Mouse (Mus musculus) gastrocnemius, postnatal 14 days (tissue): ENCODE data around the gene Nhsl2. TPM values are rescaled to one million over a fixed set of nuclear protein-coding genes. Genes with fewer than 3 reads are reported as not detected.

ENCODE experiments used
- DNase-seq: peaks from one replicate; pipeline ENCODE4 v3.0.0; 2021; ENCODE audit warnings: mixed read lengths
- intact Hi-C: fragments of 180-260 bp; cut with DNase I; formaldehyde crosslinking; loops from one replicate; pipeline ENCODE4 v1.15.1; 2025; ENCODE audit warnings: low total_unique reads
- total RNA-seq, 2 experiments: library from RNA; stranded (reverse); gene quantifications; 2 replicates each; pipeline ENCODE4 v1.2.3; 2021

Nhsl2 gene
- total RNA-seq, 2 experiments from 2014 or later: 3.7 to 5.6 TPM

DNA sequence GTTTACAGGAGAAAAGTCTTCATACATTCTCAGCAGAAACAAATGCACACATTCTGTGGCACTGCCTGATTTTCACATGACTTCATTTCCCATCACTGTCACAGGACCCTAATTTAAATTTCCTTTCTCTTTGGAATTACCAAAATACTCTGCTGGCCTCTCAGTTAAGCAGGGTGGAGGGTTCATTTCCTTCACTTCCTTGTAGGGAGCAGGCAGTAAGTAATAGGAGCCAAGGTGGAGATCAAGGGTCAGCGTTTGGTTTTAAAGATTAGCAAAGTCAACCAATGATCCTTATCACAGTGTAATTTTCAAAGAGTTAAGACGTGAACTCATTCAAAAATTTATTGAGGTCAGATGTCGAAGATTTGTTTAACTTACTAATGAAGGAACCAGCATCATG lies 175.8 kb downstream of the Nhsl2 start:
- intact Hi-C loops: no loop called here
- no peak for DNase-seq

DNA sequence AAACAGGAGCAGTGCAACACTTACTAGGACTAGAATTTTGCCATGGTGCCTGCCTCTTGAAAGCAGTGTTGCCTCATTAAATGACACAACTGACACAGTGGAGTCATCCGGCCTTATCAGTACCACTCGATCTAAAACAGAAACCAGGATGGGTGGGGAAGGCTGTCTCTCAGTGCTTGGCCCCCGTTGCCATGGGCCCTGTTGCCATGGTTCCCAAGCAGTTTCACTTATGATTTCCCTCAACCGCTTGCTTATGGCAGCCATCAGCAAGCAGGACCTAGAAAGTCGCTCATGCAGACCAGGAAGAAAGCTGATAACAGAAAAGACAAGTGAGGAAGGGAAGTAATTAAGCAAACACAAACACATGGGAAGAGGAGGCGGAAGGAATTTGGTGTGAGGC lies 182.7 kb downstream of the Nhsl2 start:
- peak; percentile 28 for DNase-seq

DNA sequence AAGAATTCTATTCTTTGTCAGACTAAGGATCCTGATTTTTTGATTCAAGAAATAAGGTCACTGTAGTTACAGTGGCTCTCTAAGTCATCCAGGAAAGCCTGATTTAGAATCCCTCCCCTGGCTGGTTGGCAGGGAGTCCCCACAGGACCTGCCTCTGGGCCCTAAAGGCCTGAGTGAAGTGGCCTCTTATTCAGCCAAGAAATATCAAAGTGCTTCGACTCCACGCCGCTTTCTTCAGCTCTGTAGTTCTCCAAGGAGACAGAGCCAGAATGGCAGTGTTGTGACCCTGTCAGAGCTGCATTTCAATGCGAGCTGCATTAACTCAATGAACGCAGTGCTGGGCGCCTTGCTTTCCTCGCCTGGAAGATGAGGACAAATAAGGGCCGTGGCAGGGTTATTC lies 183.2 kb downstream of the Nhsl2 start:
- intact Hi-C loops: no loop called here
- DNase-seq: no peak

More for the DNA sequence above, 182.7 kb downstream of the Nhsl2 start:
- intact Hi-C loops: no loop called here

DNA sequence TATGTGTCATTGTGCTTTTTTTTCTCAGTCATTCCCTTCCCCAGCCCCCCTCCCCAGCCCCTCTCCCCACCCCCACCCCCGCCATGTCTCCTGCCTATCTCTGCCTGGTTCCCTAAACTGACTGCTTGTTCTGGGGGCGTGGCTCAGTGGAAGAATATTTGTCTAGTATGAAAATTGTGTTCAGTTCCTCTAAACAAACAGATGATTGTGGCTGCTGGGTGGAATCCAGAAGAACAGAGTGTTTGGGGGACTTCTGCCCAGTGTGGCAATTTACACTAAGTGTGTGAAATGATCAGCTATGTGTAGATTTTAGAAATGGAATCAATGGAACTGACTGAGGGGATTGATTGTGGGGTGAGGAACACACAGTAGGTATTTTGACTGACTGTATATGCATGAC lies 184.4 kb downstream of the Nhsl2 start:
- intact Hi-C loops: no loop called here
- DNase-seq: no peak

DNA sequence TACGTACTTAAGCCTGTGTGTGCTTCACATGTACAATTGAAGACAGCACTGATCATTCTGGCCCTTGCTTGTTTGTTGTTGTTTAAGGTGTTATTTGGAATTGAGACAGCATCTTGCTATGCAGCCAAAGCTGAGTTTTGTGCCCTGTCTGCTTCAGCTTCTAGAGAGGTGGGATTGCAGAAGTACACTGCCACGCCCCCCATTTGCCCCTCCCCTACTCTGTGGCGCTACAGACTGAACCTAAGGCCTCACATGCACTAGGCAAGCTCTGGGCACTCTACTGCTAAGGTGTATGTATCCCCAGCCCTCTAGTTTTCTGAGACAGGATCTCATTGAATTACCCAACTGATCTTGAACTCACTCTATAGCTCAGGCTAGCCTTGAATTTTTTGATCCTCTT lies 186.5 kb downstream of the Nhsl2 start:
- no peak for DNase-seq
- intact Hi-C loops: no loop called here

DNA sequence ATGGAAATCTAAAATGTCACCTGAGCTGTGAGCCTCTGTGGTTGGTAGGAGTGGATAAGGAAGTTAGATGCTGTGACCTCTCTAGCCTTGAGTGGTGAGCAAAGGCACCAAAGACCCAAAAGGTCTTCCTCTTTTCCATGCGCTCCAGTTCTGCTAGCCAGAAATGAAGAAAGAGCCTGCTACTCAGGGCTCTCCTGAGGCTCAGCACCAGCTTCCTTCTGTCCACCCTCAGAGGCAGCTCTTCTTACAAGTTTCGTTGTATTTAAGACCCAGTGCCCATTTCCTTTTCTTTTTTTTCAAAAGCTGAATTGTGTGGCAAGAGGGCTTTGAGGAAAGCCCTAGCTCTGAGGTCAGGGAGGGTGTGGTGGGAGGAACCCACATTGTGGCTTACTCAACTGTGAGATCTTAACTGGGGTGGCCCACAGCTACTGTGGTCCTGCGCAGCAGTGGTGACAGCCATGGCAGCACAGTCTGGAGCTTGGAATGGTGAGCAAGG lies 187.7 kb downstream of the Nhsl2 start:
- DNase-seq: no peak
- intact Hi-C loops: no loop called here

DNA sequence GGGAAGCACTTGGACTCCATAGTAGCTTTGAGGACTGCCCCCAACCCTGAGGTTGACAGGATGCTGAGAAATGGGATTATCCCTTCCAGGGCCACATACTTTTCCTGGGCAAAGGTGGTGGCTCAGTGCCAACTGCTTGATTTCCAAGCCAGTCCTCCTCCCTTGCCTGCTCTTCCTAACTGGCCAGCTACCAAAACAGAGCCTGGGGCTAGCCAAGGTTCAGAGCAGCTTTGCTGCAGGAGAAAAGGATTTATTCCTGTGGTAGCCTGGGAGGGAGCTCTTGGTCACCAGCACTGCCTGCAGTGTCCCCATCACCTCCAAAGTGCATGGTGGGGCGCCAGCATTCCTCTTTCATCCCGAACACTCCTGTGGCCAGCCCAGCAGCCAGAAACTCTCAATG lies 188.3 kb downstream of the Nhsl2 start:
- intact Hi-C loops: no loop called here
- no peak for DNase-seq

DNA sequence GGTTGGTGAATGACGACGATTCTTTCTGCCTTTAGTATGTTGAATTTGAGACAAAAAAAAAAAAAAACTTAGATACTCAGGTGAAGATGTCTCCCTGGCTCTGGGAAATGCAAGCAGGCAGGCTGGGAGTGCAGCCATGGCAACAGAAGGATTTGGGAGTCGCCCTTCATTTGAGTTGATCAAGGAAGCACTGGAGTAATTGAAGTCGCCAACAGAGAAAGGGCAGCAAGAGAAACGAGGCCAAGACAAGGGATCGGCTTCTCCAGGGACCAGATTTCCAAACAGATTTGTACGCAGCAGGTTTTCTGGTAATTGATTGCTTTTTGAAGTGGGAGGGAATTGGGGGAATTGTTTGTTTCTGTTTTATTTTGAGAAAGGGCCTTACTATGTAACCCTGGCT lies 192.4 kb downstream of the Nhsl2 start:
- intact Hi-C loops: no loop called here
- DNase-seq: no peak

DNA sequence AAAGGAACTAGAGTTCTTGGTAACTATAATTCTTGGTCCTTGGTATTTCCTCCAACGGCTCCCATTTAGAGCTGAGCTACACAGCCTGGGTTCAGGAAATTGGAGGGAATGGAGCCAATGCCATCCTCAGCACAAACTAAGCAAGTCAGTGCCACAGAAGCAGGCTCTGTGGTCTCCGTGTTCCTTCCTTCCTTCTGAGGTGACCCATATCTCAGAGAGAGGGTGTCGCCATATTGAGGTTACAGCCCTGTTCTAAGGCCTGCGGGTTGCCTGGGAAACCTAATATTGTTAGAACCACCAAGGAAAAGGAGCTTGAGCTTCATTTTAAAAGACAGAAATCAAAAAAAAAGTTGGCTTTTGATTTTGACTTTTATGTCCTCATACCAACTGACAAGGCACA lies 193.2 kb downstream of the Nhsl2 start:
- DNase-seq: no peak
- intact Hi-C loops: no loop called here

DNA sequence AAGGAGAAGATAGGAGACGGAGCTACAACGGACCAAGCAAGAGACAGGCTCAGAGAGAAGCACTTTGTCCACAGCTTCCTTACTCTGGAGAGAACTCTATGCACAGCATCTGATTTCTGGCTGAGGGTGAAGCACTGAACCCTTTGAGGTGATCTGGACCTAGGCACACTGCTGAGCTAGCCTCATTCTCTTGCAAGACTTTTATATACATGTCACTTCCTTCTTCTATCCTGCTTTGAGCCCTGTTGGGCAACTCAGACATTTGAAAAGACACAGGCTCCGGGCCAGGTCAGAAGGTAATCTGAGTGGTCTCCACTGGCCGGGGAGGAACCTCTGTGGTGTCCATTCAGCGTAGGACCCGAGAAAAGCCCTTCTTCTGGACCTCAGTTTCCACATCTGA lies 201.4 kb downstream of the Nhsl2 start:
- no peak for DNase-seq
- intact Hi-C loops: no loop called here

DNA sequence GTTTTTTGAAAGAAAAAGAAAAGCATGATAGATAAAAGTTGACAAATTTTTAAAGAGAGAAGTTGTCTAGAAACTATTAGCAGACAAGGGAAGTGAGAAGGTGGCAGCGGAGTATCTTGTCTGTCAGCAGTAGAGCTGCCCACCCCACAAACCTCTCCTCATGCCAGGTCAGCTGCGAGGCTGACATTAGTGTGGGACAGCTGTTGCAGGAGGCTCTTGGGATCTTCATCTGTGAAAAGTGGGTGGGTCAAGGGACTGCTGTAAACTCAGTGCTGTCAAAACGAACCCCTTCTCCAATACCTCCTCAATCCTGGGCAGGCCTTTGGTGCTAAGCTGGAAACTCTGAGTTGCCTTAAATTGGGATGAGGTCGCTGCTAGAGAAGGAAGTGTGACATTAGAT lies 202.0 kb downstream of the Nhsl2 start:
- intact Hi-C loops: no loop called here
- no peak for DNase-seq

DNA sequence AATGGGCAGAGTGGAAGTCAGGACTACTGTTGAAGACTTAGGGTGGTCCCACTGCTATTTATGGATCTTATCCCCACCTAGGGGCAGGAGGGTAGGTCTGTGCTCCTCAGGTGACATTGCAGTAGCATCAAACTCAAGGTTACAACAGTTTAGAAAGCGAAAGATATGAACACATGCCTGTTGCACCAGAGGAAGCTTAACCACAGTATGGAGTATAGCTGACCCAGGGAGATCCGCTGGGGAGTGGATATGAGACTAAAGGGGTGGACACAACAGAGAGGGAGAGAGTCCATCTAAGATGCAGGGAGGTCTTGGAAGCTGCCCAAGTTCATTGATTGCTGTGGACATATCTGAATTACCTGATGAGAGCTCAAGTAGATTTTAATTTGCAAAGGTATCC lies 204.2 kb downstream of the Nhsl2 start:
- intact Hi-C loops: no loop called here
- DNase-seq: no peak

DNA sequence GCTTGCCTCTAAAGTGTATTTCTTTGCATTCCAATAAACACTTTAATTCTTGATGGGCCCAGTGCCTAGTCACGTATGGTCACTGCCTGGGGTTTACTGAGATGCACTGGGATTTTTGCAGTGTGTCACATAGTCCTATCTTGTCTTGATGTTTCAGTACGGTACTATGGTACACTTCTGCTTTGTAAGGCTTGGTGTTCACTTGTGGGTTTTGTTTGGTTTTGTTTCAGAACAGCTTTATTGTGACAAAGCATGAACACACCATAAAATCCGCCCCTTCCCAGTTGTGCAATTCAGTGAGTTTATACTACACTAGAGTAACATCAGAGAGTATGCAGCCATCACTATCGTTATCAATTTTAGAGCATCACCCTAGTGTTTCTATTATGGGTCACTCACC lies 204.8 kb downstream of the Nhsl2 start:
- DNase-seq: no peak
- intact Hi-C loops: no loop called here

DNA sequence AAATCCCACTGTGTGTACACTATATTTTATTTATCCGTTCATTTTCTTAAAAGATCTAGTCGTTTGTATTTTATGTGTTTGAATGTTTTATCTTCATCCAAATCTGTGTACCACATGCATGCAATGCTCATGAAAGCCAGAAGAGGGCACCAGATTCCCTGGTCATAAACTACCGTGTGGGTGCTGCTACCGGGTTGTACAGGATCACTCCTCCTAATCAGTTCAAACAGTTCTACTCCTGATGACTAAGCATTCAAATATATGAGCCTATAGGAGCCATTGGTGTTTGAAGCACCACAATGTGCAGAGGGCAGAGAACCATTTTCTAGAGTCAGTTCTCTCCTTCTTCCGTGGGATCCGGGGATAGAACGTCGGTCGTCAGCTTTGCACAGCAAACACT lies 210.3 kb downstream of the Nhsl2 start:
- intact Hi-C loops: no loop called here
- no peak for DNase-seq

DNA sequence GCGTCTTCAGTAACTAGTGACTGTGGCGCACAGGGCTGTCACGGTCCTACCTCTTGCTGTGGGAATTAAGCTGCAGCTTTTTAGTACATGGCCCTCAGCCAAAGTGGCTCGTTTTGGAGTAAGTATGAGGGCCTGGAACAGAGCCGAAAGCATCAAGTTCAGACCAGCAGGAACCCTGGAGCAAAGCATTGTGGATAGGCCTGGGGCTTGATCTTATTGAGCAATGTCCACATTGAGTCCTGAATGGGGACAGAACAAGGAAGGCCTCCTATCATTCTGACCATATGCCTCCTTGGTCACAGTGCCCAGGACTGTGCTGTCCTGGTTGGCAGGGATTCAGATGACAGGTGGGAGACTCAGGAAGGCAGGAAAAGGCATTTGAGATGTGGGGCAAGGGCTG lies 211.1 kb downstream of the Nhsl2 start:
- intact Hi-C loops: no loop called here
- DNase-seq: no peak

DNA sequence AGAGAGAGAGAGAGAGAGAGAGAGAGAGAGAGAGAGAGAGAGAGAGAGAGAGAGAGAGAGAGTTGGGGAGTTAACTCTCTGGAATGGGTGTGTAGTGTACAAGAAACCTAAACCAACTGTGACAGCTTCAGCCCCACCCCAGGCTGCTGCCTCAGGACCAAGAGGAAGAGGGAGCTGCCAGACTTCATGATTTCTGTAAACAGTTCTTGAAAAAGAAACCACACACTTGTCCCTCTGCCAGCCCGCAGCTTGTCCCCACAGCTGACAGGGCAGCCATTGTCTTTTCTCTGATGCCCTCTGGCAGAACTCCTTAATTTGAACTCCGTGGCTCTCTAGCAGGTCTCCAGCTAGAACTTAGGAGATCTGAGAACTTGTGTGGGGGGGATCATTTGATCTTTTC lies 211.7 kb downstream of the Nhsl2 start:
- peak; percentile 59 for DNase-seq
- intact Hi-C loops: no loop called here

DNA sequence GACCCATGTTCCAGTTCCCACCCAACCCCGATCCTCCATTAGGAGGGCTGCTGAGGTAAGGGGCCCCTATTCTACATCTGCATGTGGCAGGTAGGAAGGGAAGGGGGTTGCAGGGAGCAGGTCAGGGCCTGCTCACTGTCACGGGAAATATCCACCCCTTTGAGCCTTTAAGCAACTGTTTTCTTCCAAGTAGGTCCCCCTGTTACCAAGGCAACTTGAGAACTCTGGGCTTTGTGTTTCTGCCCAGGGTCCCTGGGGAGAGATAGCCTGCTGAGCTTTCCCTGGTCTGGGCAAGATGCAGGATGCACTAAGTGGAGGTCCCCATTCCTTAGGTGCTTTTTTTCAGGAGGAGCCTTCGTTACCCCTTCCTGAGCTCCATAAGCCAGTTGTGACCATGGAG lies 214.9 kb downstream of the Nhsl2 start:
- DNase-seq: no peak
- intact Hi-C loops: no loop called here

DNA sequence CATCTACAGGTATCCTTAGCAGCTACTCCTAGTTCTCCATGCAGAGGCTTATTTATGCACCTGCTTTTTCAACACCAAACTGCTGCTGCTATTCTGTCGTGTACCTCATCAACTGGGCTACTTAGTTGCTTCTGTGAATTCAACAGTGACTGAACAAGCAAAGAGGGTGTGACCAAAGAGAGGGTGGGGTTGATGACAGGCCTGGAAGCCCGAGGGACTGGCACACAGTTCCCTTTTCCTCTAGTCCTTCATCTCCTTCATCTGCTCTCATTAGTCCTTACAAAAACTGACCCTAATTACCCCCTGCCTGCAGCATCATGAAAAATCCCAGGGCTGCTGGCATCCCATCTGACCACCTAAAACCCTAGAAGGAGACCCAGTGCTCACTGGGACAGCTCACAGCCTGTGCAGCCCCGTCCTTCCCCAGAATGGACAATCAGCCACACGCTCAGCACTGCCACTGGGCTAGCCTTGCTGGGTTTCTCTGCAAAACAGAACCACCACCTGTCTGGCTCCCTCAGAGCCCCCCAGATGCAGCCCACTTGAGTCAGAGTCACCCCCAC lies 216.1 kb downstream of the Nhsl2 start:
- no peak for DNase-seq
- intact Hi-C loops: loop anchor here (5.0 kb wide), 2 partner anchors 83 to 113 kb away; no protein-coding TSS in a partner anchor

DNA sequence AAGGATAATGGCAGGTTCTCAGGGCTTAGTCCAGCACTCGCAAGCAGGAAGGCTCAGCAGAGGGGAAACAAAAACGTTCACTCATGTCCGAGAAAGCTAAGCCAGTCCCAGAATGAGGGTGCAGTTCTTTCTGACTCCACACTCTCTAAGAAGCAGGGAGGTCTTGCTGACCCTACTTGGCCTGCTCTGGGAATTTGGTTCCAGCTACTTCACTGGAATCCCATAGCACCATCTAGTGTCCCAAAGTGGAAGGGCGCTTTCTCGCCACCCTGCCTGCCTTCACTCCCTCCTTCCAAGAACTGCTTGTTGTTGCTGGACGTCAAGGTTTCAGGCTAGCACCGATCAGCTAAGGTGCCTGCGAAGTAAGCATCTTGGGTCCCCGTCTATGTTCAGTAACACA lies 216.9 kb downstream of the Nhsl2 start:
- DNase-seq: peak; percentile 61
- intact Hi-C loops: loop anchor here (5.0 kb wide), 2 partner anchors 84 to 114 kb away; no protein-coding TSS in a partner anchor

DNA sequence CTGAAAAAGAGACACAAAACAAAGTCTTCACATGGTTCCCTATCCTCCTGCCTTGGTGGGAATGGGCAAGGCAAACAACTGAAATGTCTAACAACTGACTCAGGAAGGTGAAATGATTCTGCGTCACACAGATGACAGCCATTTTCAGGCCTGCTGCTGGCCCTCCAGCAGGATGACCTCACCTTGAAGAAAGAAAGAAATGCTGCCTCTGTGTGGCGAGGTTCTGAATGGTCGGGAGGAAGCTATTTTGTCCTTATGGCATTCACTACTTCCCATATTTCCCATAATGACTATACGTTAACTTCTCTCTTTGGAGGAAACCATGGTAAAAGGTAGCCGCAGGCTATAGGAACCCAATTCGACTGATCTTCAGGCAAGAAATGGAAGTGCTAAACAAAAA lies 217.9 kb downstream of the Nhsl2 start:
- DNase-seq: no peak
- intact Hi-C loops: loop anchor here (5.0 kb wide), 2 partner anchors 85 to 115 kb away; no protein-coding TSS in a partner anchor

DNA sequence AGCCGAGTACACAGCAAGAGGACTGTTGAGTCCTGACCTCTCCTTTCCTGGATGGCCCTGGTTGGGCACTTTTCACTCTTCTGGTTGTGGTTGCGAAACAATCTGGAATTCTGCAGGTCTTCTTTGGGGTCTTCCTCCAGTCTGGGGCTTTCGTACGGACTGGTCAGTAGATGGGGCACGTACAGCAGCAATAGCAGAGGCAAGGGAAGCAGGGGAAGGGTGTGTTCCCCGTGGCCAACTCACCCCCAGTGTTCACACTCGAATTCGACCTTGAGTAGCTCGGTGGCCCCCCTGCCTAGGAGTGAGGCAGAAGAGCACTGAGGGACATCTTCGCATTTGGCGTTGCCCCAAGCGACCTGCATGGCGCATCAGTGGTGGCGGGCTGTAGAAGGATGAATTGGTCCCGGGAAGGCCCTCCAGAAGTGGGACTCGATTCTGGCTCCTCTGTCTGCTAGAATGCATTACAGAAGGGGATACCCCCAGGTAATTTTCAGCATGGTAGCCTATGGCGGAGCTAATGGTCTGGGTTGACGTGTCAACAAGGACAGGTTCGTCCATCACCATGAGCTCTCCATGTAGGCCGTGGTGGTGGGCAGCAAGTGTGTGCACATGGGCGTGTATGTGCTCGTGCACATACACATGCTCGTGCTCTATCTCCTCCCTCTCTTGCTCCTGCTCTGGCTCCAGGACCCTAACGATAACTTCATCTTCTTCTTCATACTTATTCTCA lies 219.8 kb downstream of the Nhsl2 start:
- intact Hi-C loops: loop anchor here (5.0 kb wide), 2 partner anchors 87 to 117 kb away; no protein-coding TSS in a partner anchor
- DNase-seq: no peak
